Mouse (Mus musculus): ENCODE results near the gene Hist1h2af.

DNA sequence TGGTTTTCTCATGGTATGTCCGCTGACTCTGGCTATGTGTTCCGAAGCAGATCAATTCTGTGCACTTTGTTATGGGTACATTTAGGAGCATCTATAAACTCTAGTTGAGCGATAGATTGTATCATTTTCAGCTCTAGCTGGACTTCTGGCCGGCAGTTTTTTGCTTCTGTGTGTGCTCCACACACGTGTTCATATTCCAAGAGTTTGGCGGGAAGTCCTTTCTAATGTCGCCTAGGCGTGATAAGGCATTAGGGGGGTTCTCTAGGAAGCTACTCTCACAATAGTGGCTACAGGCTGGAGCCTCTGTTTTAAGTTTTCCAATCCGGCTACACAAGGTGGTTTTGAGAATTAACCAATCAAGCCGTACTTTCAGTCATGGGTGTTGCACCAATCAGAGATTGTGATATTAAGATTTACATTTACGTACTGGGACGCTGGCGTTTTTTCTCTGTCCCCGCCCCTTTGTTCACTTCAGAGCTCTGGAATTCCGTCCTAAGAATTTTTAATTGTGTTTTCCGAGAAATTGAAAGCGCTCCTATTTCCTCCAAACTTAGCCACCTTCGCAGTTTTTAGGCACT, 22.2 kb downstream of the Hist1h2af start:
- no peak for TF ChIP-seq CTCF (IDR thresholded peaks at IDR 0.05; ENCODE audit: borderline replicate concordance, control insufficient read depth, extremely low read depth, insufficient read depth, low read length, poor library complexity)
- no peak for TF ChIP-seq POLR2A (IDR thresholded peaks at IDR 0.05; ENCODE audit: control insufficient read depth, extremely low read depth, insufficient read depth, low read length, poor library complexity)
